Mouse (Mus musculus): ENCODE results near the gene Kdm4a.

Kdm4a gene

DNA sequence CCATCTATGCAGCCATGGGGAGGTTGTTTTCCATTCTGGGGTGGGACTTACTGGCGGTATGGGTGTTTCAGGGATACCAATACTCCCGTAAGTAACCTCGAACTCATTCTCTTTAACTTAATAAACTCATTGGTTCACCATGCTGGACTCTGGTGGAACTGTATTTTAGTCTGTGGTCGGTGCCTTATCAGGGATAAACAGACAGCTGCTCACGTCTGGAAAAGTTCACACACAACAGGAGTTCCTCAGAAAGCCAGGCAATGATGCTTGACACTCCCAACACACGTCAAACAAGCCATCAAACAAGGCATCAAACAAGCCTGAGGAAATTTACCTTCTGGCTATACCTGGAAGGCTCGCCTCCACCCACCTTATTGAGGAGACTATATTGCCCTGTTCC lies 64.7 kb downstream of the Kdm4a start:
- DNase-seq (ENCODE audit: low spot score in 2 of 2), result no peak

DNA sequence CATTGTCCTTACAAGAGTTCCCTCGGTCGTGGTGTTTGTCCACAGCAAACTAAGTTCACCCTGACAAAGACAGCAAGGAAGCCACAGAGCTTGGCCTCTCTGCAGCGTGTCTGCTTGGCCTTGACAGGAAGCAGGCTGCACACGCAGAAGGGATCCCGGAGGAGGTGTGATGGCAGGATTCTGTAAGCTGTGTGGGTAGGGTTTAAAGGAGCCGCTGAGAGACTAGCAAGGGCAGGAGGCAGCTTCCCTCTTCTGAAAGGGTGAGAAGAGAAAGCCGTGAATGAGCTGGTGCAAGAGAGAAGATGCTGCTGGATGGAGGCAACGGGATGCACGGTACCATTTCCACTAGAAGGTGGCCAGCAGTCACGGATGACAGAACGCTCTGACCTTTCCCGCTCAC lies 67.2 kb downstream of the Kdm4a start:
- peak in 1 of 2 experiments; percentile 13 for DNase-seq (ENCODE audit: low spot score in 2 of 2)

DNA sequence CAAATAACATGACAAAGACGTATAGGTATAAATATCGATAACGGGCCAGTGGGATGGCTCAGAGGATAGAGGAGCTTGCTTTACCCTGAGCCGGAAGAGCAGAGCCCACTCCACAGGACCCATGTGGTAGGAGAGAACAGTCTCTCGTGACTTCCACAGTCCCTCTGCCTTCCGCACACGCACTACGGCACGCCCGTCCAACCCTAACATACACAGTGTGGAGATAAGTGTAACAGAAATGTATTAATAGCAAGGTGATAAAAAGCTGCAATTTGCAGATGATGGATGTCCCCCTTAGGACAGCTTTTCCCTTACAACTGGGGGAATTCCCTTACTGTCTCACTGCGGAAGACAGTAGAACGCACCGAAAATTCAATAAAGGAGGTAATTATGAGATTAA lies 70.2 kb downstream of the Kdm4a start:
- DNase-seq (ENCODE audit: low spot score in 2 of 2), result no peak

DNA sequence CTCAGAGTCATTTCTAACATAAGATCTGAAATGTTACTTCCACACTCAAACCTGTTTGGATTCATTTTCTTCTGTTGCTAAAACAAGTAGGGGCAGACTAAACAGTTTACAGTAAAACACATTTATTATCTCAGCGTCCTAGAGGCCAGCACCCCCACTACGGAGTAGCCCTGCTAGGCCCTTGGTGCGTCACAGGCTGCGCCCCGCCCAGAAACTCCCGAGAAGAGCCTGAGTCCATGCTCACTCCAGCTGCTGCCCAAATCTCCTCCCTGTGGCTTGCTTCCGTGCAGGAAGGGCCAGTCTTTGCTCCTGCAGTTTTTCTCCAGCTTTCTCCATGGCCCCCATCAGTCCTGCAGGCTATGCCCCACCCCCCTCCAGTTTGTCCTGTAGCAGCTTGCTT lies 71.1 kb downstream of the Kdm4a start:
- DNase-seq (ENCODE audit: low spot score in 2 of 2), result no peak

DNA sequence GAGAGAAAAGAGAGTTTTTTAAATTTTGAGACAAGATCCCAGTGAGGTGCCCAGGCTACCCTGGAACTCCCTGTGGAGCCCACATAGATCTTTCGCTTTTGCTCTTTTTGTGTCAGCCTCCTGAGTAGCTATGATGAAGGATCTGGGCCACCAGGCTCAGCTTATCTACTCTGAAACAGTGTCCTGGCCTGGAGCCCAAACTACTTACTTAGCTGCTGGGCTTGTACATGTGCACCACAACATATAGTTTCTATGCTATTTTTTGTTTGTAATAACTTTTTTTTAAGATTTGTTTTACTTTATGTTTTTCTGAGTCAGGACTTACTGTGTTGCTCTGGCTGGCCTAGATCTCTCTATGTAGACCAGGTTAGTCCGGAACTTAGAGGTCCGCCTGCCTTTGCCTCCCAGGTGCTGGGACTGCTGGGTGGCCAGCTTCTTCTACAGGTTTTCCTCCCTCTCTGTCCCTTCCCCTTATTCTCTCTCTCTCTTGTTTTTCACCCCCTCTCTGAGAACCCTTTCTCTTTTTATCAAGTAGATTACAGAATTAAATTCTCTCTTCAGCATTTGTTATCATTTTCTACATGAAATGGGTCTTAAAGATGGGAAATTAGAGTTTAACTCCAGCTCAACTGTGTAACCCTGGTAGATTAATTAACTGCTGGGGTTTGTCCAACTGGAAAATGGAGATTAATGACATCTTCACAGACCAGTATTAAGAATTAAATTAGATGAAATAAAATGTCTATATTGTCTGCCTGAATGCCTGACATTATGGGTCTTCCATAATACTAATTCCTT lies 74.4 kb downstream of the Kdm4a start:
- no peak for DNase-seq (ENCODE audit: low spot score in 2 of 2)

DNA sequence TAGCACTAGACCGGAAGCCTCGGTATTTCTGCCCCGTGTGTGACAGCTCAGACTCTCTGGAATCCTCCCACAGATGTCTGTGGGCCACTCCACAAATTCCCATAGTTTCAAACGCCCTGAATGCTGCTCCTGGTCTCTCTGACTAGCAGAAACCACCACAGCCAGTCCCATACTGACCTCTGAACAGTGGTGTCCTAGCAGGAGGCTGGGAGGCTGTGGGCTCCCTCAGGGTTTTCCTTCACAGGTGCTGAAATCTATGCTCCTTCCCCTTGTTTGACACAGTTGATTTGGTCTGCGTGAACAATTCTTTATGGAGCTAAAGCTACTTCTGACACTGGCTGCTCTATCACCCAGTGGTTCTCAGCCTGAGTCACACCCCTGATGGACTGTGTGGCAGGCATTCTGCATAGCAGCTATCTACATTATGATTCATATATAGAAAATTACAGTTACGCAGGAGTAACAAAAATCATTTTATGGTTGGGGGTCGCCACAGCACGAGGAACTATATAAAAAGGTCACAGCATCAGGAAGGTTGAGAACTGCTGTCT lies 76.5 kb downstream of the Kdm4a start:
- no peak for DNase-seq (ENCODE audit: low spot score in 2 of 2)

DNA sequence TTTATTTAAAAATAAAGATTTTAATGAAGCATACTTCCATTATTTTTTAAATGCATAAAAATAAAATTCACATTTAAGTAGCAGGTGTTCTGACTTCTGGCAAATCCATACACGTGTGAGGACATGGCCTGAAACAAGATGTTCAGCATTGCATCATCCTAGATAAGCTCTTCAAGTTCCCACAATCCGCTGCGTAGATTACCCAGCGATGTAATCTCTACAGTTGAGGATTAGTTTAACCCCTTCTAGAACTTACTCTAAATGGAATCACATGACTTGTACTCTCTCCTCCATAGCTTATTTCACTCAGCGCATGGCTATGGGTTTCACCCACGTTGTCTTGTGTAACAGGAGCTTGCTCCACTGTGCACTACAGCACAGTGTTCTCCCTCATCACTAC lies 78.3 kb downstream of the Kdm4a start:
- no peak for DNase-seq (ENCODE audit: low spot score in 2 of 2)

DNA sequence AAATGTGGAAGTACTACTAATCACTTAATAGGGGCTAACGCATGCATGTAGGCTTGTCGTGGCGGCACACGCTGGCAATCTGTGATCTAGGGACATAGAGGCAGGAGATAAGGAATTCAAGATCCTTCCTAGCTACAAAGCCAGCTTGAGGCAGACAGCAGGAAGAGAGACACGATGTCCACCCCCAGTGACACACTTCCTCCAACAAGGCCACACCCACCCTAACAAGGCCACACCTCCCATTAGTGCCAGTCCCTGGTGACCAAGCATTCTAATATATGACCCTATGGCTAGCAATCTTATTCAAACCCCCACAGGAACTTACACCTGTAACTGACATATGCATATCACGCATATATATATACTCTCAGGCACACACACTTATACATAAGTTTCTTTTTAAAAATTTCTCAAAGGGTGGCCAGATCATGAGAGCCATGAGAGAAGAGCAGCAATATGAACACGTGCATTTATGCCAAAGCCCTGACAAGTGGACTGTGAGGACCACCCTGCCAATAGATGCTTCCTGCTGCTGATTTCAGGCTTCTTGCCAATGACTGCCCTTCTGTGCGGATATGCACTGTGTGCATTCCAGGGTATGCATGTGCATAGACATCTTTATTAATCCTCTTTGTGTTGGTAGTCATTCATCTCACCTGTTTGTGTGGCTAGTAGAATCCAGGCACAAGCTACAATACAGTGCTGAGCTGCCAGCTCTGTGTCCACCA lies 80.0 kb downstream of the Kdm4a start:
- no peak for DNase-seq (ENCODE audit: low spot score in 2 of 2)

DNA sequence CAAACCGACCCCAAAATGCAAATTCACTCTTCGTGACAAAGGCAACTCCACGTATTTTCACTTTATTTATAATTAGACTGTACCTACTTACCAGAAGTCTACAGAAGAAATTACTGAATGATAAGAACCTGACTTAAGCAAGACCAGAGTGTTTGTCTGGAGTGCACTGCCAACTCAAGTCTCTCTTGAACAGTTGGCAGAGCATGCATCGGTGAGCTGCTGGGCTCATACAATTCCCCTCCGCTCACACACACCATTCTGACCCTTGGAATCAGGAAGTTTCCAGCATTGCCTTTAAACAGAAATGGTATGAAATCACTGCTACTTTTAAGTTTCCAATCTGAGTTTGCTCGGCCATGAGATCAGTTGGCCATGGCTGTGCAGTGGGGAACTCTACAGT lies 81.3 kb downstream of the Kdm4a start:
- no peak for DNase-seq (ENCODE audit: low spot score in 2 of 2)

DNA sequence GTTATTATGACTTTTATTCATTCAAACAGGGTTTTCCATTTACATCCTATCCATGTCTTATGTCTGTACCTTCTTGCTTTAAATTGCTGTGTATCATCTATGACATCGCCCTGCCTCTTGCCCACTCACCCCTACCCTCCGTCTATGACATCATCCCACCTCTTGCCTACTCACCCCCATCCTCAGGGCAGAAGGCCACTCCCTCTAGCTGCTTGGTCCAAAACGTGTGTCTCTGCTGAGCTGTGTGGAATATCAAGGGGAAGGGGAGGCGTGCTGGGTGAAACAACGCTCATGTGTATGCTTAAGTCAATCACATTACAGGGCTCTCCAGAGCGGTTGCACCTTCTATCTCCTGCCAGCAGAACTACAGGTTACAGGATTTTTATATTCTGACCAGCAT lies 83.8 kb downstream of the Kdm4a start:
- DNase-seq (ENCODE audit: low spot score in 2 of 2), result no peak

DNA sequence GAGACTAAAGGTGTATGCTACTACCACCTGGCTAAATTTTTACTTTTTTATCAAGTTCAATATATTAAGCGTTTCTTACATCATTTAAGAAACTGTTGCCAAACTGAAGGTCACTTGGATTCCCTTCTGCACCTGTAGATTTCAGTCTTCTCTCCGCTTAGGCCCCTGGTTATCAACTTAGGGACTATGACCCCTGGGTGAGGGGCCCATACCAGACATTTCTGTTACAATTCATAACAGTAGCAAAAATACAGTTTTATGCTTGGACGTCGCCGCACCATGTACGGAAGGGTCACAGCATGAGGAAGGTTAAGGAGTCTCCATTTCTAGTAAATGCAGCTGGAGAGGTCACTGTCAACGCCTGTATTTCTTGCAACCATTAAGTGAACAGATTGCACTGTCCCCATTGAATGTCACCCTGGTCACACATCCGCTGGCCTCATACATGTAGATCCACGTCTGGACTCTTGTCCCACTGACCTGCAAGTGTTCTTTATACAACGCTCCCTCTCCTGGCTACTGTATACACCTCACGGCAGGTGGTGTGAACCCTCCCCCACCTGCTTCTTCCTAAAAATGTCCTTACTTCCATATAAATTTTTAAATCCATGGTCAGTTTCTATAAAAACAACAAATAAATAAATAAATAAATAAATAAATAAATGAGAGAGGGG lies 86.9 kb downstream of the Kdm4a start:
- no peak for DNase-seq (ENCODE audit: low spot score in 2 of 2)

DNA sequence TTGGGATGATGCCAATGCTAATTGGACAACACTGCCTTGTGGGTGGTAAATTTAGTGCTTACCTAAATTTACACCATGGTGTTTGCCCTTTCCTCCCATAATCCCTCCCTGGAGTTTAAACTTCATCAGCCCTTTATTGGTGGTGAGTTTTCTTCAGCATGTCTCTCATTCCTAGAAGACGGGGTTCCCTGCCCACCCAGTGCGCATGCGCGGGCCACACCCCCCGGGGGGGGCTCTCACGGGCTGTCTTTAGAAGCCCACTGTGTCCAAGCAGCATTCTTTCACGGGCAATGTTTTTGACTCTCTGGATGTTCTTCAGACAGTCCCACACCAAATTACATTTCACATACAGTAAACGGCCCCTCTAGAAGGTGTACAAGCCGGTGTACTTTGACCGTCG lies 89.4 kb downstream of the Kdm4a start:
- no peak for DNase-seq (ENCODE audit: low spot score in 2 of 2)

DNA sequence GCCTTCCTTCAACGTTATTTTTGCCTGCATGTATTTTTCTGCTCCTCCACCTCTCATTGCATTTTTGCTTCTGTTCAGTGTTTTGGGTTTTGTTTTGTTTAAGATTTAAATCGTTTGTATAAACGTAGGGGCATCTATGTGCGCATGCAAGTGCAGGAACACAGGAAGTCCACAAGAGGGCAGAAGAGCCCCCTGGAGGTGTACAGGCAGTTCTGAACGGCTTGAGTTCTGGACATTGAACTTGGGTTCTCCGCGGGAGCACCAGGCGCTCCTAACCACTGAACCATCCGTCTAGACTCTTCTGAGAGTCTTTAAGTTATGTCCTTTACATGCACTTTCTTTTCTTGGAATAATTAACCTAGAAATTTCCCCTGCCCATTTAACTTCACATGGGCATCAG lies 89.9 kb downstream of the Kdm4a start:
- no peak for DNase-seq (ENCODE audit: low spot score in 2 of 2)

DNA sequence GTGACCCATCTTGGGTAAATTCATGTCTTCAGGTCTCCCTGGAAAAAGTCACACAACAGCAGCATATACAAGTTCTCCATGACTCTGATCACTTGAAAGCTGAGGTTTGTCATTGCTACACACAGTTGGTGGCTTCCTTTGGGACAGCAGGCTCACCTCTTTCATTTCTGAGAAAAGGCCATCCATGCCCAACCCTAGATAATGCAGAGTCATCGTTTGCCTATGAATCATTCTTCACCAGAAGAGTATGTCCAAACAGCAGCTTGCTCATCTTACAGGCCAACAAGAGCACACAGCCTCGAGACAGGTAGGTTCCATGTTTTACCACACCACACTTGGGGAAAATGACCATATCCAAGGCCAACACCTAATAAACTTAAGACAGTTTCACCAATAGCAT lies 91.1 kb downstream of the Kdm4a start:
- no peak for DNase-seq (ENCODE audit: low spot score in 2 of 2)
